Mouse (Mus musculus) cerebellum, adult 2 months (tissue): Measurements from ENCODE around the gene Lmo1.

ENCODE experiments used
- CTCF ChIP-seq: fragments of 200-500 bp; IDR thresholded peaks from 2 replicates; pipeline ENCODE4 v1.5.1; 2011; ENCODE audit warnings: low read depth, mild to moderate bottlenecking, control low read depth, low read length, moderate library complexity, borderline replicate concordance; ENCODE audit not compliant: insufficient read depth
- POLR2A ChIP-seq: fragments of 200-500 bp; IDR thresholded peaks from 2 replicates; pipeline ENCODE4 v1.6.1; 2011; ENCODE audit warnings: low read length, control low read depth, borderline replicate concordance; ENCODE audit not compliant: insufficient read depth

DNA sequence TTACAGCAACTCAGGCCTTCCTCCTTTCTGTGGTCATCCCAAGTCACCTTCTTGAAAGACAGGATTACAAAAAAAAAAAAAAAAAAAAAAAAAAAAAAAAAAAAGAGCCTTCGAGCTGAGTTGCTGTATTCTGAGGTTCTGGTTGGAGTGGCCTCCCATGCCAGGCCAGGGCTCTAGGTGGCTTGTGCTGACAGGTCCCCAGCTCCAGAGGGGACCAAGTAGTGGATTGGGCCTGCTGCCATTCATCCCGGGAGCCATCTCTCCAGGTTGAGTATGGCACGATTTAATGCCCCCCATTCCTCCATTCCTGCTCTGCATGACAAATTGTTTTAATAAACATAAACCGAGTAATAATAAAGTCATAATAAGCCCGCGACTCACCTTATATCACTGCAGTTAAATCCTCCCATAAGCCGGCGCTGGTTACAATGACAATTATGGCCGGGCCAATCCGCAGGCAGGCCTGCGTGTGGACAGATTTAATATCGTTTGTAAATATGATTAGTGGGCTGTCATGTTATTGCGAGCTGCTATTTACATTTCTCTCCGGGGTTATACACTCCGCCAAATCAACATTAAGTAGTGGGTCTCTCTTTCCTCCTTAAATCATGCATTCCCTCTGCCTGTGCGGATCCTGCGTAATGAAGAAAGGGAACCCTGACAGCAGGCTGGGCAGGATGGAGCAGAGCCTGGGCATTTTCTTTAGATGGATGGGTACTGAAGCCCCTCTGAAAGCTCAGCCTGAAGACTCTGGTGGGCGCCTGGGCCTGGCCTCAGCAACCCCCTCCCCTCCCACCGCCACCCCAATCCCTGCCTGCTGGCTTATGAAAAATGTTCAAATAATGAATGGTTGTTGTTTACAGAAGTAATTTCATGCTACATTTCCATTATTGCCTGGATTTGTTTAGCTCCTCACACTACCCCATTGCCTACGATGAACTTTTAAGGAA, 46.0 kb upstream of the Lmo1 start:
- no peak for TF ChIP-seq POLR2A
- TF ChIP-seq CTCF = no peak
